Mouse (Mus musculus) embryonic facial prominence, embryonic 12.5 days (tissue): Measurements from ENCODE around the gene Slc25a36. TPM values are rescaled to one million over a fixed set of nuclear protein-coding genes. Genes with fewer than 3 reads are reported as not detected.

Source experiments
- ATAC-seq: fragments of 200-750 bp; cut with Nextera tagmentation; 2 replicates; pipeline ENCODE4 v1.8.0; 2017; ENCODE audit not compliant: insufficient number of reproducible peaks, insufficient read depth, low FRiP score, low TSS enrichment
- H3K27ac ChIP-seq: fragments of 300-500 bp; sonication (generic); 2 replicates; pipeline ENCODE4 v1.5.1; 2016; ENCODE audit warnings: mild to moderate bottlenecking
- H3K27me3 ChIP-seq: fragments of 300-500 bp; sonication (generic); 2 replicates; pipeline ENCODE4 v1.6.1; 2016; ENCODE audit warnings: mild to moderate bottlenecking, moderate library complexity
- H3K36me3 ChIP-seq: fragments of 300-500 bp; sonication (generic); 2 replicates; pipeline ENCODE4 v1.6.1; 2016; ENCODE audit warnings: mild to moderate bottlenecking
- H3K4me1 ChIP-seq: fragments of 300-500 bp; sonication (generic); 2 replicates; pipeline ENCODE4 v1.6.1; 2016
- H3K4me2 ChIP-seq: fragments of 300-500 bp; sonication (generic); replicated peaks from 2 replicates; pipeline ENCODE4 v1.6.1; 2016; ENCODE audit warnings: mild to moderate bottlenecking, moderate library complexity
- H3K4me3 ChIP-seq: fragments of 300-500 bp; sonication (generic); 2 replicates; pipeline ENCODE4 v1.5.1; 2016; ENCODE audit warnings: mild to moderate bottlenecking
- H3K9ac ChIP-seq: fragments of 300-500 bp; sonication (generic); 2 replicates; pipeline ENCODE4 v1.6.1; 2016; ENCODE audit warnings: mild to moderate bottlenecking, moderate library complexity
- H3K9me3 ChIP-seq: fragments of 300-500 bp; sonication (generic); 2 replicates; pipeline ENCODE4 v1.6.1; 2016; ENCODE audit warnings: mild to moderate bottlenecking, moderate library complexity
- WGBS: fragments of 180-500 bp; shearing (Covaris S2); methylation state at CpG from one replicate; pipeline ENCODE4 v1.1.7; 2016; 5-methylcytosine and 5-hydroxymethylcytosine counted together
- polyA plus RNA-seq: library from polyadenylated mRNA; unstranded; fragments of >200 nt; fragmentation: Nextera tagmentation; extraction: Ambion mirVana; gene quantifications from 2 replicates; pipeline ENCODE4 v1.2.1, GENCODE M21; 2016

Slc25a36 gene
- polyA plus RNA-seq, 1 experiment from 2014 or later = 108 TPM

- Histone ChIP-seq H3K9ac (no peak overlapping the region), H3K4me1 (no peaks in the 10 kb centered on the region), H3K27me3 (no peaks in the 10 kb centered on the region), H3K4me3 (no peak overlapping the region), H3K9me3 (no peaks in the 10 kb centered on the region), H3K36me3 (no peaks in the 10 kb centered on the region), H3K27ac (no peak overlapping the region), H3K4me2 (no peak overlapping the region)
- 82% methylated on average over 4 of the region's 4 CpGs for WGBS
- ATAC-seq = no peak
Observed at GRCm38 (mm10) chr9:97026006-97026405, 85.0 kb downstream of the Slc25a36 start.

Other genes starting within 250 kb of the Slc25a36 start
- gene Pxylp1, start 218.5 kb downstream of the Slc25a36 start, polyA plus RNA-seq = 25.4 and 25.6 TPM in 2 replicates
- gene Spsb4, start 92.3 kb downstream of the Slc25a36 start, polyA plus RNA-seq = 35.2 and 36.8 TPM in 2 replicates